Mouse (Mus musculus) CH12.LX (cell line): Measurements from ENCODE around the gene Psmb8. TPM values are rescaled to one million over a fixed set of nuclear protein-coding genes. Genes with fewer than 3 reads are reported as not detected.

Source experiments
- DNase-seq: peaks from one replicate; pipeline ENCODE4 v3.0.0-alpha.2; 2013; ENCODE audit errors: extremely low read depth
- H3K27ac ChIP-seq: 2 replicates; pipeline ENCODE4 v1.5.1; 2012; ENCODE audit warnings: low read depth, mild to moderate bottlenecking, control low read depth, moderate library complexity; ENCODE audit not compliant: insufficient read depth
- H3K27me3 ChIP-seq: replicated peaks from 2 replicates; pipeline ENCODE3; 2012; ENCODE audit warnings: inconsistent platforms
- H3K36me3 ChIP-seq, 2 experiments: replicated peaks in 1 of 2; 2 replicates each; pipeline versions ENCODE3 to v1.6.1; 2012; ENCODE audit warnings: inconsistent platforms in 1 of 2, low read length in 1 of 2, mild to moderate bottlenecking in 1 of 2, mixed read lengths in 1 of 2, moderate library complexity in 1 of 2; ENCODE audit not compliant: control insufficient read depth in 1 of 2, insufficient read depth in 1 of 2
- H3K4me1 ChIP-seq, 2 experiments: 2 replicates each; pipeline ENCODE4 v1.6.1; 2012; ENCODE audit warnings: inconsistent platforms in 1 of 2, moderate library complexity in 1 of 2; ENCODE audit not compliant: insufficient read depth in 2 of 2, control insufficient read depth in 1 of 2
- H3K4me2 ChIP-seq: 2 replicates; pipeline ENCODE4 v1.6.1; 2012; ENCODE audit warnings: low read depth, mild to moderate bottlenecking, control low read depth; ENCODE audit not compliant: poor library complexity, insufficient read depth, severe bottlenecking
- H3K4me3 ChIP-seq, 3 experiments: fragments of 150-350 bp in 1 of 3; sonication (generic) in 1 of 3; replicated peaks in 1 of 3; 2 replicates each; pipeline versions ENCODE3 to v1.5.1; 2011 to 2012; ENCODE audit warnings: low read depth in 2 of 3, low read length in 2 of 3, mild to moderate bottlenecking in 2 of 3, moderate library complexity in 2 of 3, control low read depth in 1 of 3, improper control_type of control experiment in 1 of 3, inconsistent platforms in 1 of 3, mixed read lengths in 1 of 3; ENCODE audit not compliant: poor library complexity in 1 of 3
- H3K79me2 ChIP-seq: replicated peaks from 2 replicates; pipeline ENCODE4 v1.6.1; 2012; ENCODE audit warnings: mild to moderate bottlenecking, moderate library complexity; ENCODE audit not compliant: control insufficient read depth, poor library complexity, insufficient read depth, severe bottlenecking; ENCODE audit errors: extremely low read depth
- H3K9ac ChIP-seq: 2 replicates; pipeline ENCODE4 v1.6.1; 2012; ENCODE audit warnings: low read depth, mild to moderate bottlenecking, control low read depth, moderate library complexity; ENCODE audit not compliant: insufficient read depth
- H3K9me3 ChIP-seq: replicated peaks from 2 replicates; pipeline ENCODE3; 2012; ENCODE audit warnings: low read length, inconsistent platforms, mixed read lengths
- BHLHE40 ChIP-seq: IDR thresholded peaks from 2 replicates; pipeline ENCODE4 v1.6.1; 2011; ENCODE audit warnings: mild to moderate bottlenecking, low read depth, low read length, improper control_type of control experiment
- CHD1 ChIP-seq: IDR thresholded peaks from 2 replicates; pipeline ENCODE4 v1.6.1; 2012; ENCODE audit warnings: low read depth, low read length, improper control_type of control experiment, inconsistent platforms
- CHD2 ChIP-seq: IDR thresholded peaks from 2 replicates; pipeline ENCODE4 v1.6.1; 2011; ENCODE audit warnings: low read length, improper control_type of control experiment
- CTCF ChIP-seq, 2 experiments: IDR thresholded peaks in 1 of 2; conservative IDR thresholded peaks in 1 of 2; 2 replicates each; pipeline ENCODE4 v1.5.1; 2011 to 2012; ENCODE audit warnings: low read depth in 2 of 2, low read length in 2 of 2, improper control_type of control experiment in 1 of 2, inconsistent platforms in 1 of 2, mild to moderate bottlenecking in 1 of 2, moderate library complexity in 1 of 2
- E2F4 ChIP-seq: IDR thresholded peaks from 2 replicates; pipeline ENCODE4 v1.6.1; 2011; ENCODE audit warnings: low read depth, low read length, improper control_type of control experiment; ENCODE audit not compliant: insufficient replicate concordance
- ETS1 ChIP-seq: conservative IDR thresholded peaks from 2 replicates; pipeline ENCODE4 v1.6.1; 2012; ENCODE audit warnings: low read depth, mild to moderate bottlenecking, inconsistent platforms, low read length, improper control_type of control experiment, moderate library complexity
- GABPA ChIP-seq: IDR thresholded peaks from 2 replicates; pipeline ENCODE4 v1.6.1; 2012; ENCODE audit warnings: low read depth, low read length, improper control_type of control experiment, inconsistent platforms; ENCODE audit not compliant: insufficient replicate concordance
- HCFC1 ChIP-seq: IDR thresholded peaks from 2 replicates; pipeline ENCODE4 v1.6.1; 2012; ENCODE audit warnings: low read depth, mild to moderate bottlenecking, inconsistent platforms, low read length, improper control_type of control experiment
- IRF4 ChIP-seq: IDR thresholded peaks from 2 replicates; pipeline ENCODE4 v1.6.1; 2014; ENCODE audit warnings: low read depth, mild to moderate bottlenecking, inconsistent platforms, low read length, improper control_type of control experiment
- JUN ChIP-seq: IDR thresholded peaks from 2 replicates; pipeline ENCODE4 v1.6.1; 2011; ENCODE audit warnings: low read depth, mild to moderate bottlenecking, low read length, improper control_type of control experiment, moderate library complexity; ENCODE audit not compliant: insufficient read depth
- JUND ChIP-seq: conservative IDR thresholded peaks from 2 replicates; pipeline ENCODE4 v1.6.1; 2011; ENCODE audit warnings: low read depth, low read length, improper control_type of control experiment
- KAT2A ChIP-seq: IDR thresholded peaks from 2 replicates; pipeline ENCODE4 v1.6.1; 2012; ENCODE audit warnings: low read length, improper control_type of control experiment, inconsistent platforms; ENCODE audit not compliant: insufficient replicate concordance
- MAFK ChIP-seq: IDR thresholded peaks from 2 replicates; pipeline ENCODE4 v1.6.1; 2011; ENCODE audit warnings: low read length, improper control_type of control experiment; ENCODE audit not compliant: insufficient replicate concordance
- MAZ ChIP-seq: IDR thresholded peaks from 2 replicates; pipeline ENCODE4 v1.6.1; 2012; ENCODE audit warnings: low read depth, mild to moderate bottlenecking, inconsistent platforms, low read length, improper control_type of control experiment, moderate library complexity
- MEF2A ChIP-seq: IDR thresholded peaks from 2 replicates; pipeline ENCODE4 v1.6.1; 2014; ENCODE audit warnings: low read depth, mild to moderate bottlenecking, inconsistent platforms, low read length, improper control_type of control experiment, borderline replicate concordance
- MXI1 ChIP-seq: IDR thresholded peaks from 2 replicates; pipeline ENCODE4 v1.6.1; 2011; ENCODE audit warnings: mild to moderate bottlenecking, low read depth, low read length, improper control_type of control experiment
- NELFE ChIP-seq: IDR thresholded peaks from 2 replicates; pipeline ENCODE4 v1.6.1; 2011; ENCODE audit warnings: low read depth, low read length, improper control_type of control experiment
- NRF1 ChIP-seq: IDR thresholded peaks from 2 replicates; pipeline ENCODE4 v1.6.1; 2014; ENCODE audit warnings: low read depth, mild to moderate bottlenecking, inconsistent platforms, low read length, improper control_type of control experiment, moderate library complexity
- PAX5 ChIP-seq: IDR thresholded peaks from 2 replicates; pipeline ENCODE4 v1.6.1; 2012; ENCODE audit warnings: low read length, inconsistent platforms, mixed read lengths
- POLR2A ChIP-seq: IDR thresholded peaks from 2 replicates; pipeline ENCODE4 v1.6.1; 2011; ENCODE audit warnings: low read depth, mild to moderate bottlenecking, improper control_type of control experiment, low read length
- POLR2AphosphoS2 ChIP-seq: IDR thresholded peaks from 2 replicates; pipeline ENCODE4 v1.6.1; 2011; ENCODE audit warnings: low read depth, low read length, improper control_type of control experiment
- RAD21 ChIP-seq: IDR thresholded peaks from 2 replicates; pipeline ENCODE4 v1.6.1; 2011; ENCODE audit warnings: low read depth, mild to moderate bottlenecking, low read length, improper control_type of control experiment, moderate library complexity
- RCOR1 ChIP-seq: conservative IDR thresholded peaks from 2 replicates; pipeline ENCODE4 v1.6.1; 2012; ENCODE audit warnings: low read depth, mild to moderate bottlenecking, inconsistent platforms, low read length, improper control_type of control experiment
- SIN3A ChIP-seq: IDR thresholded peaks from 2 replicates; pipeline ENCODE4 v1.6.1; 2012; ENCODE audit warnings: low read length, improper control_type of control experiment, inconsistent platforms
- SMC3 ChIP-seq: IDR thresholded peaks from 2 replicates; pipeline ENCODE4 v1.6.1; 2011; ENCODE audit warnings: low read depth, low read length, improper control_type of control experiment
- UBTF ChIP-seq: IDR thresholded peaks from 2 replicates; pipeline ENCODE4 v1.6.1; 2012; ENCODE audit warnings: low read depth, mild to moderate bottlenecking, inconsistent platforms, low read length, improper control_type of control experiment, moderate library complexity
- USF1 ChIP-seq: IDR thresholded peaks from 2 replicates; pipeline ENCODE4 v1.6.1; 2014; ENCODE audit warnings: low read depth, mild to moderate bottlenecking, inconsistent platforms, low read length, improper control_type of control experiment
- USF2 ChIP-seq: conservative IDR thresholded peaks from 2 replicates; pipeline ENCODE4 v1.6.1; 2011; ENCODE audit warnings: low read depth, low read length, improper control_type of control experiment
- ZC3H11A ChIP-seq: IDR thresholded peaks from 2 replicates; pipeline ENCODE4 v1.6.1; 2012; ENCODE audit warnings: low read depth, mild to moderate bottlenecking, inconsistent platforms, low read length, improper control_type of control experiment
- ZKSCAN1 ChIP-seq: IDR thresholded peaks from 2 replicates; pipeline ENCODE4 v1.6.1; 2012; ENCODE audit warnings: low read depth, inconsistent platforms, low read length, improper control_type of control experiment, borderline replicate concordance
- ZMIZ1 ChIP-seq: IDR thresholded peaks from 2 replicates; pipeline ENCODE4 v1.6.1; 2012; ENCODE audit warnings: low read depth, mild to moderate bottlenecking, inconsistent platforms, low read length, improper control_type of control experiment
- dilution Hi-C: fragments of 300-500 bp; cut with MboI; formaldehyde crosslinking; loops from 2 replicates; pipeline ENCODE4 v1.14.3; 2020; ENCODE audit warnings: low sequenced_read_pairs; ENCODE audit not compliant: extremely low pct_unique_long_range_greater_than_20kb, extremely low pct_ligation_motif_present
- in situ Hi-C: fragments of 300-500 bp; cut with MboI; formaldehyde crosslinking; loops from 3 replicates; pipeline ENCODE4 v1.14.3; 2019; ENCODE audit warnings: low sequenced_read_pairs, low pct_ligation_motif_present, low pct_unique_long_range_greater_than_20kb, mixed read lengths
- polyA plus RNA-seq: library from polyadenylated mRNA; unstranded; fragments of >175 nt; gene quantifications from 2 replicates; pipeline ENCODE4 v1.2.1, GENCODE M21; 2012; ENCODE audit warnings: low read depth; ENCODE audit not compliant: insufficient read length
- total RNA-seq, 2 experiments: library from RNA; depleted of rRNA; stranded (reverse); fragments of 300-350 nt in 1 of 2; fragments of >200 nt in 1 of 2; gene quantifications; 2 replicates each; pipeline ENCODE4 v1.2.3; 2012 to 2014

Psmb8 gene
- total and polyA plus RNA-seq, 3 experiments = 652 to 989 (median 857) TPM

DNA sequence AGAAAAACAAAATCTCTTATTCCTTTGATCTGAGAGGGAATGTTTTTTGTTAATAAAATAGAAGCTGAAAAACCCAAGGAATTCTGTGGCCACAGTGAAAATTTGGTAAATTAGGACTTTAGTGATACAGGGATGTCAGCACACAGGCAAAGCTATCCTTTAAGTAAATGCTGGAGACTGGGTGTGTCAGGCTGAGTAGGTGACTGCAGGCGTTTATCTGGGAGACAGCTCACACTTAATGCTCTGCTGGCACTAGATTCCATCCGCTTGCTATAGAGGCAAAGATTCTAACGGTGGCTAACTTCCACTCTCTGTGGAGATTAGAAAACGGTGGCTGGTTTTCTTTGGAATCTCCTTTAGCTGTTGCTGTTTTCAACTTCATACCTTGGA, 27.0 kb upstream of the Psmb8 start:
- Histone ChIP-seq H3K9ac (no peak overlapping the region), H3K36me3 (peaks cover 0 to 2% of the 10 kb centered on the region in 2 experiments), H3K9me3 (peaks cover 13% of the 10 kb centered on the region), H3K27ac (no peak overlapping the region), H3K4me2 (no peak overlapping the region), H3K4me1 (peaks cover 6 to 19% of the 10 kb centered on the region in 2 experiments), H3K4me3 (no peak overlapping the region), H3K27me3 (no peaks in the 10 kb centered on the region), H3K79me2 (no peaks in the 10 kb centered on the region)
- in situ Hi-C loops (no loop called here), dilution Hi-C loops (no loop called here)
- TF ChIP-seq CTCF (conservative IDR thresholded peaks at IDR 0.05 in 1 of 2, IDR thresholded peaks at IDR 0.05 in 1 of 2; ENCODE audit: low read depth in 2 of 2, low read length in 2 of 2) = no peak
- no peak for TF ChIP-seq ETS1
- no peak for TF ChIP-seq POLR2A
- no peak for TF ChIP-seq ZKSCAN1
- TF ChIP-seq RCOR1 = no peak
- TF ChIP-seq NELFE = no peak
- TF ChIP-seq E2F4 = no peak
- no peak for TF ChIP-seq MAFK
- no peak for TF ChIP-seq JUN
- TF ChIP-seq PAX5 = no peak
- no peak for DNase-seq

DNA sequence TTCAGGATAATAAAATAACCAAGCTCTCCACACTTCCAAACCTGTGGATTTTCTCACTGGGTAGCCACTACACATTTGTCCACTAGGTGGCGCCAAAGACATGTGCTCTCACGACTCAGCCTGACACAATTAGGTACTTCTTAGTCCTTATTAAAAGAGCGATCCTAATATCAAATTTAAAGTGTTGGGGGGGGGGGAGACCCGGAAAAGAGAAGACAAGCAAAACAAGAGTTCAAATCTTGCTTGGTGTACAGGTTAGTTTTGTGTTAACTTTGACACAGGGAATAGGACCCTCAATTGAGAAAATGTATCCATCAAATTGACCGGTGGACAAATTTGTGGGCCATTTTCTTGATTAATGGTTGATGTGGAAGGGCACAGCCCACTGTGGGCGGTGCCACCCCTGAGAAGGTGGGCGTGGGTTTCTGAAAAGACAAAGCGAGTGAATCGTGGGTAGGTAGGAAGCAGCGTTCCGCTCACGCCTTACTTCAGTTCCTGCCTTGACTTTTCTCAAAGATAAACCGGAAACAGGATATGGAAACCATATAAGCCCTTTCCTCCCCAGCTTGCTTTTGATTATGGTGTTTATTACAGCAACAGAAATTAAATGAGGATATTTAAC, 26.5 kb upstream of the Psmb8 start:
- Histone ChIP-seq H3K4me3 (peak overlapping the region; percentile 44 to 72 (median 58)), H3K4me2 (peak overlapping the region; percentile 50; the same call in 1 of the 2 replicates), H3K9me3 (peaks cover 9% of the 10 kb centered on the region), H3K79me2 (no peaks in the 10 kb centered on the region), H3K9ac (peak overlapping the region; percentile 81; the same call in 1 of the 2 replicates), H3K36me3 (no peaks in the 10 kb centered on the region), H3K4me1 (peaks cover 6 to 19% of the 10 kb centered on the region in 2 experiments), H3K27me3 (no peaks in the 10 kb centered on the region), H3K27ac (peak overlapping the region; percentile 49; the same call in 1 of the 2 replicates)
- dilution Hi-C loops (no loop called here), in situ Hi-C loops (no loop called here)
- peak; percentile 92 for DNase-seq
- TF ChIP-seq USF1 (no peak), RCOR1 (no peak), JUND (no peak), KAT2A (no peak), UBTF (no peak), IRF4 (peak; percentile 5; the same call in 1 of the 2 replicates), POLR2AphosphoS2 (no peak), E2F4 (no peak), SIN3A (0 out of 2 replicates have a peak, but pooled peaks have one; percentile 4), CTCF (conservative IDR thresholded peaks at IDR 0.05 in 1 of 2, IDR thresholded peaks at IDR 0.05 in 1 of 2; ENCODE audit: low read depth in 2 of 2, low read length in 2 of 2) (peak; percentile 49 to 89; a peak in 3 of 4 replicates), GABPA (no peak), MXI1 (peak; percentile 73; the same call in 1 of the 2 replicates), NRF1 (no peak), ETS1 (no peak), CHD1 (no peak), MEF2A (no peak), USF2 (no peak), ZC3H11A (peak; percentile 70), MAZ (no peak), RAD21 (peak; percentile 82), CHD2 (no peak), ZMIZ1 (no peak), HCFC1 (peak; percentile 49), NELFE (0 out of 2 replicates have a peak, but pooled peaks have one; percentile 34), JUN (no peak), SMC3 (peak; percentile 85), BHLHE40 (0 out of 2 replicates have a peak, but pooled peaks have one; percentile 46)
